Mouse (Mus musculus) small intestine, adult 2 months (tissue): Measurements from ENCODE around the gene Arl1.
"Not testable (repeated sequence)": the region's sequence is repeated elsewhere in the genome, so short reads cannot be mapped to it uniquely, and the experiment has no call there.

ENCODE experiments used
- CTCF ChIP-seq: fragments of 200-500 bp; IDR thresholded peaks from 2 replicates; pipeline ENCODE4 v1.5.1; 2012; ENCODE audit warnings: low read depth, mild to moderate bottlenecking, control low read depth, inconsistent platforms, low read length, moderate library complexity, mixed read lengths; ENCODE audit not compliant: insufficient replicate concordance, insufficient read length; ENCODE audit errors: extremely low read depth
- POLR2A ChIP-seq: fragments of 200-500 bp; IDR thresholded peaks from 2 replicates; pipeline ENCODE4 v1.6.1; 2012; ENCODE audit warnings: low read depth, mild to moderate bottlenecking, control low read depth, inconsistent platforms, low read length, moderate library complexity

DNA sequence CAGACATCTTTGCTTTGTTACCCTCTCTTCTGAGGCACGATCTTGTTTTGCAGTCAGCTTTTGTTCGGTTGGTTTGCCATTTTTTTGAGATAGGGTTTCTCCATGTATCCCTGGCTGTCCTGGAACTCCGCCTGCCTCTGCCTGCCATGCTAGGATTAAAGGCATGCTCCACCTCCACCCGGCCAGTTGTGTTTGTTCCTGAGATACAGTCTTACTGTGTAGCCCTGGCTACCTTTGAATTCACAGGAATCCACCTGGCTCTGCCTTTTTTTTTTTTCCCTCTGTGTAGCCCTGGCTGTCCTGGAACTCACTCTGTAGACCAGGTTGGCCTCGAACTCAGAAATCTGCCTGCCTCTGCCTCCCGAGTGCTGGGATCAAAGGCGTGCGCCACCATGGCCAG lies 8.4 kb downstream of the Arl1 start:
- TF ChIP-seq POLR2A, CTCF: not testable (repeated sequence)
